Mouse (Mus musculus): ENCODE data around the gene Sntn.

The Sntn gene

GRCm38 (mm10) chr14:13670576-13670975 is at the start of gene Sntn:
Sntn (plus strand) TSS chr14:13670876.
- no peak for ATAC-seq (ENCODE audit: insufficient number of reproducible peaks, low FRiP score, low TSS enrichment)

- ATAC-seq (ENCODE audit: insufficient number of reproducible peaks, low FRiP score, low TSS enrichment) = no peak
Observed at GRCm38 (mm10) chr14:13649865-13650264, 20.8 kb upstream of the Sntn start.

- ATAC-seq (ENCODE audit: insufficient number of reproducible peaks, low FRiP score, low TSS enrichment) = no peak
Observed at GRCm38 (mm10) chr14:13651039-13651438, 19.6 kb upstream of the Sntn start.

- ATAC-seq (ENCODE audit: insufficient number of reproducible peaks, low FRiP score, low TSS enrichment) = no peak
Observed at GRCm38 (mm10) chr14:13651541-13652298, 19.0 kb upstream of the Sntn start.

- no peak for ATAC-seq (ENCODE audit: insufficient number of reproducible peaks, low FRiP score, low TSS enrichment)
Observed at GRCm38 (mm10) chr14:13686716-13687115, 16.0 kb downstream of the Sntn start.

- ATAC-seq (ENCODE audit: insufficient number of reproducible peaks, low FRiP score, low TSS enrichment) = no peak
Observed at GRCm38 (mm10) chr14:13690426-13690825, 19.8 kb downstream of the Sntn start.

GRCm38 (mm10) chr14:13732263-13732662 is 61.6 kb downstream of the Sntn start:
- no peak for ATAC-seq (ENCODE audit: insufficient number of reproducible peaks, low FRiP score, low TSS enrichment)

Measured in cerebellum, adult (tissue).